Mouse (Mus musculus): Measurements from ENCODE around the gene Hist1h3d. TPM values are rescaled to one million over a fixed set of nuclear protein-coding genes. Genes with fewer than 3 reads are reported as not detected.
"Not testable (repeated sequence)": the region's sequence is repeated elsewhere in the genome, so short reads cannot be mapped to it uniquely, and the experiment has no call there.

The Hist1h3d gene
- polyA plus RNA-seq, 1 experiment = 5.9 TPM

DNA sequence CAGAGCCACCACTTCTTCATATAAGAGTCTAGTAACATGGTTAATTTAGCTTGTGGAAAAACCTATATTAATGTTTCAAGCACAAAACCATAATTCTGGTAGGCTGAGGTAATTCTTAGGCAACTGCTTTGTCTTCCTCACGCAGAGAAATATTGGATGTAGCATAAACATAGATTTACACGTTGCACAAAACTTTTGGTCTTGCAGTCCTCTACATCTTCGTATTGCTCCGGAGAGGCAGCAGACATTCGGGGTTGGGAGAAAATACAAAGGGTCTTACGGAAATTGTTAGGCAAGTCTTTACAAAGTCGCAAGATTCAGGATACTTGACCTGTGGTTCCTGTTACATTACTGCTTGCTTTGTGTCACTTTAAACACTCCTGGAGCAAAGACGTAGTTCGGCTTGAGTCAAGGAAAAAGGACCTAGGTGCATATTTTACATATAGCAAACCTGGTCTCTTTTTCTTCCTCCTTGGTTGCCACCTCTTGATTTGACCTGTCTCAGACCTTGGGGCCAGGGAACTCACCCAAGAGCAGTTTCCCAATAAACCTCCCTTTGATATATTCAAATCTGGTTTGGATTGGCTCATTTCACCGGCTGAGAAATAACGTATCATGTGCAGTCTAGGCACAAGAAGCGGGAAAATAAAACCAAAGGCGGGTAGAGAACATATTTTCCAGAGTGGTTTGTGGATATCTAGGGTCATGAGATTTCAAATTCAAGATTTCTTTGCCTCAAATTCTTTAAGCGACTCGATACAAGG is 41.0 kb upstream of the Hist1h3d start:
- TF ChIP-seq GATA1 (IDR thresholded peaks at IDR 0.05; ENCODE audit: borderline replicate concordance, low read length) = no peak
- no peak for TF ChIP-seq FLI1 (IDR thresholded peaks at IDR 0.05; ENCODE audit: low read length)
- peak overlapping the region; percentile 95 for H3K4me3 ChIP-seq (replicated peaks)
- no peaks in the 10 kb centered on the region for H3K9me3 ChIP-seq
- H3K4me1 ChIP-seq = peaks cover 61% of the 10 kb centered on the region
- no peaks in the 10 kb centered on the region for H3K36me3 ChIP-seq (replicated peaks; ENCODE audit: low read length)
- H3K27me3 ChIP-seq (replicated peaks) = no peaks in the 10 kb centered on the region

DNA sequence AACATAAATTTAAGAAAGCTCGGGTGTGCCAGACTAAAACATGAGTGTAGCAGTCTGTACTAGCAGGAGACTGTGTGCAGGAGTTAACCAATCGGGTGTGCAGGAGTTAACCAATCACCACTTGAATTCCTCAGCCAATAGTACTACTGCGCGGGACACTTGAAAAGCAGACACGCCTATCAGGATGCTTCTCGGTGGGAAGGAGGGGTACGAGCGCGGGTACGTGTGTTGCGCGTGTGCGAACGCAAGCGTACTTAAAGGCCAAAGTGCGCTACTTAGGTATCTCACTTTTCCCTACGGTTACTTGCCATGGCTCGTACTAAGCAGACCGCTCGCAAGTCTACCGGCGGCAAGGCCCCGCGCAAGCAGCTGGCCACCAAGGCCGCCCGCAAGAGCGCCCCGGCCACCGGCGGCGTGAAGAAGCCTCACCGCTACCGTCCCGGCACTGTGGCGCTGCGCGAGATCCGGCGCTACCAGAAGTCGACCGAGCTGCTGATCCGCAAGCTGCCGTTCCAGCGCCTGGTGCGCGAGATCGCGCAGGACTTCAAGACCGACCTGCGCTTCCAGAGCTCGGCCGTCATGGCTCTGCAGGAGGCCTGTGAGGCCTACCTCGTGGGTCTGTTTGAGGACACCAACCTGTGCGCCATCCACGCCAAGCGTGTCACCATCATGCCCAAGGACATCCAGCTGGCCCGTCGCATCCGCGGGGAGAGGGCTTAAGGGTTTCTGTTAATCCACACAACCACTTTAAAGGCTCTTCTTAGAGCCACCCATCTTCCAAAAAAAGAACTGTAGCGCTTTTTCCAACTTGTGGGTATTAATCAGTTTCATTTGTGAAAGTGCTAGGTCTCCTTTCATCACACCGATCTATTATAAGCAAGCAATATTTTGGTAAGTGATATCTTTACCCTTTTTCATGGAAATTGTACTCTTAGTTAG is 40.2 kb upstream of the Hist1h3d start, which contains the start of gene Hist1h3g:
Gene Hist1h3g (plus strand): TSS at position 286 of the 939 bp plus-strand sequence.
- Histone ChIP-seq H3K4me1 (peaks cover 60% of the 10 kb centered on the region), H3K4me3 (replicated peaks) (peak within 1 kb of the TSS; percentile 95)
- H3K27me3 ChIP-seq (replicated peaks); H3K36me3 ChIP-seq (replicated peaks; ENCODE audit: low read length); H3K9me3 ChIP-seq: not testable (repeated sequence)

DNA sequence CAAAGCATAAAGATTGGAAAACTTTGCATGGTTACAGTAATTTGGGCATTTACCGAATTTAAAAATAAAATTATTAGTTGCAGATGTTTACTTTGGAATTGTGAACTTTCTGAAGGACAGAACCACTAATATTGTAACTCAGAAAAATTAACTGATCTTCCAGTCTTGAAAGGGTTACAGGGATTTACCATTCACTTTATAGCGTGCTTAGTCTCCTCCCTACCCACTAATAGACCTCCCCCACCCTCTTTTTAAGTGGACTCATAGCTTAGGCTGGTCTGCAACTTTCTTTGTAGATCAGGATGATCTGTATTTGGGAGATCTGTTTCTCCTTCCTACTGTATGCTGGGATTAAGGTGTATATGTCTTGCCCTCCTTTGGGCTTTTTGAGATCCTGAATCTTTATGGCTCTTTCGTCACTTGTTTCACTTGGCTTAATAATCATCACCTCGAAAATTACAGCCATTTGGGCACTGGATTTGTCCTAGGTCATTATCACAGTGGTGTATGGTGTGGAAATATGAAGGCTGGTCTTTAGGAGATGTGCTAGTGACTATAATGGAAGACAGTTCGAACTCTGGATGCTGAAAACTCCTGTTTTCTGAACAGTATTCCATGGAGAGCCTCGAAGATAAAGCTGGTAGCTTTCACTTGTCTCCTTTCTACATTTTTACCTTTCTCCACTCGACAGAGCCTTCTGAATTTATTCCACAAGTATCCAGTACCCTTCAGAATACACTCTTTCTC is 39.3 kb upstream of the Hist1h3d start:
- Histone ChIP-seq H3K36me3 (replicated peaks; ENCODE audit: low read length) (no peaks in the 10 kb centered on the region), H3K4me3 (replicated peaks) (peak overlapping the region; percentile 87), H3K4me1 (peaks cover 65% of the 10 kb centered on the region), H3K9me3 (no peaks in the 10 kb centered on the region), H3K27me3 (replicated peaks) (no peaks in the 10 kb centered on the region)
- TF ChIP-seq GATA1 (IDR thresholded peaks at IDR 0.05; ENCODE audit: borderline replicate concordance, low read length) (no peak), FLI1 (IDR thresholded peaks at IDR 0.05; ENCODE audit: low read length) (no peak)

- Histone ChIP-seq H3K4me1 (peaks cover 64% of the 10 kb centered on the region), H3K27me3 (replicated peaks) (no peaks in the 10 kb centered on the region), H3K4me3 (replicated peaks) (peak overlapping the region; percentile 18), H3K36me3 (replicated peaks; ENCODE audit: low read length) (no peaks in the 10 kb centered on the region), H3K9me3 (no peaks in the 10 kb centered on the region)
- TF ChIP-seq GATA1 (IDR thresholded peaks at IDR 0.05; ENCODE audit: borderline replicate concordance, low read length) (no peak), FLI1 (IDR thresholded peaks at IDR 0.05; ENCODE audit: low read length) (no peak)
Measured at GRCm38 (mm10) chr13:23537006-23537710, 38.4 kb upstream of the Hist1h3d start.

GRCm38 (mm10) chr13:23538249-23538648 is 37.3 kb upstream of the Hist1h3d start:
- H3K36me3 ChIP-seq (replicated peaks; ENCODE audit: low read length) = no peaks in the 10 kb centered on the region
- H3K27me3 ChIP-seq (replicated peaks) = no peaks in the 10 kb centered on the region
- no peak overlapping the region for H3K4me3 ChIP-seq (replicated peaks)
- no peaks in the 10 kb centered on the region for H3K9me3 ChIP-seq
- peaks cover 53% of the 10 kb centered on the region for H3K4me1 ChIP-seq
- TF ChIP-seq FLI1 (IDR thresholded peaks at IDR 0.05; ENCODE audit: low read length) (no peak), GATA1 (IDR thresholded peaks at IDR 0.05; ENCODE audit: borderline replicate concordance, low read length) (no peak)

DNA sequence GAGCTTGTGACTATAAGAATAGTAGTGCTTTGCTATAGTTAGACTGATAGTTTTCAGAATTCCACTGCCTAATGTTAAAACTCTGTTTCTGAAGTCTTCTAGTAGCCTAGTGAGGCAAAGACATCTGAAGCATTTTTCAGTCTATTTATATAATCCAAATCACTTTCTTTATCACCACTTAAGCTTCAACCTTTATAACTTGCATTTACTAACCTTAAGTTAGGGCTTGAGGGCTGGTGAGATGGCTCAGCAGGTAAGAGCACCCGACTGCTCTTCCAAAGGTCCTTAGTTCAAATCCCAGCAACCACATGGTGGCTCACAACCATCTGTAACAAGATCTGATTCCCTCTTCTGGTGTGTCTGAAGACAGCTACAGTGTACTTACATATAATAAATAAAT is 35.7 kb upstream of the Hist1h3d start:
- H3K4me1 ChIP-seq = peaks cover 44% of the 10 kb centered on the region
- H3K4me3 ChIP-seq (replicated peaks); H3K27me3 ChIP-seq (replicated peaks); H3K36me3 ChIP-seq (replicated peaks; ENCODE audit: low read length); H3K9me3 ChIP-seq: not testable (repeated sequence)

DNA sequence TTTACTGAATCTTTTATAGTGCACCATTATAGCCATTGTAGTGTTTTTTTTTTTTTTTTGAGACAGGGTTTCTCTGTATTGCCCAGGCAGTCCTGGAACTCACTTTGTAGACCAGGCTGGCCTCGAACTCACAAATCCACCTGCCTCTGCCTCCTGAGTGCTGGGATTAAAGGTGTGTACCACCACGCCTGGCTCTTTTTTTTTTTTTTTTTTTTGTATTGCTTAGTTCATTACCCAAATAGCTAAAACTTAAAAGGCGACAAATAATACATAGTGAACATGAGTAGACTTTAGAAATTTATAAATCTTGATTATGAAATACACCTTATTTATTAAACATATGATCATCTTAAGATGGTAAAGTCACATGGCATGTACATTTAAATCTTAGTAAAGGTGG is 34.1 kb upstream of the Hist1h3d start:
- Histone ChIP-seq H3K4me1 (peaks cover 38% of the 10 kb centered on the region), H3K27me3 (replicated peaks) (no peaks in the 10 kb centered on the region), H3K4me3 (replicated peaks) (no peak overlapping the region), H3K9me3 (no peaks in the 10 kb centered on the region), H3K36me3 (replicated peaks; ENCODE audit: low read length) (no peaks in the 10 kb centered on the region)
- TF ChIP-seq FLI1 (IDR thresholded peaks at IDR 0.05; ENCODE audit: low read length) (no peak), GATA1 (IDR thresholded peaks at IDR 0.05; ENCODE audit: borderline replicate concordance, low read length) (no peak)

- H3K4me3 ChIP-seq (replicated peaks) = peak overlapping the region; percentile 89
- H3K9me3 ChIP-seq; H3K36me3 ChIP-seq (replicated peaks; ENCODE audit: low read length); H3K27me3 ChIP-seq (replicated peaks): not testable (repeated sequence)
- peaks cover 33% of the 10 kb centered on the region for H3K4me1 ChIP-seq
Measured at GRCm38 (mm10) chr13:23542225-23542980, 33.2 kb upstream of the Hist1h3d start.

DNA sequence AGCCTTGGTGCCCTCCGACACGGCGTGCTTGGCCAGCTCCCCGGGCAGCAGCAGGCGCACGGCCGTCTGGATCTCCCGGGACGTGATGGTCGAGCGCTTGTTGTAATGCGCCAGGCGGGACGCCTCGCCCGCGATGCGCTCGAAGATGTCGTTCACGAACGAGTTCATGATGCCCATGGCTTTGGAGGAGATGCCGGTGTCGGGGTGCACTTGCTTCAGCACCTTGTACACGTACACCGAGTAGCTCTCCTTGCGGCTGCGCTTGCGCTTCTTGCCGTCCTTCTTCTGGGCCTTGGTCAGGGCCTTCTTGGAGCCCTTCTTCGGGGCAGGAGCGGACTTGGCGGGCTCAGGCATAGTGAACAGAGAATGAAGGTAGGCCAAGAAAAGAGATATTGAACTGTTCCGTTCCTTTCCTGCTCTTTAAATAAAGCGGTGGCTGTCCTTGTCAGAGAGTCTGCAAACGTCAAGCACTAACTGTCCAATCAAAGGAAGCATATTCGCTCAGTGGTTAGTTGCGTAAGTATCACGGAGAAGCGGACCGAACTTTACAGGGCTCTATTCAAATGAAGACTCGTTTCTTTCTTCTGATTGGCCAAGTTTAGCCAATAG is 32.5 kb upstream of the Hist1h3d start, which contains the start of gene Hist1h2bh:
Gene Hist1h2bh (minus strand): TSS at position 394 of the 609 bp plus-strand sequence.
- Histone ChIP-seq H3K4me1 (peaks cover 29% of the 10 kb centered on the region; the same call in 1 of the 2 replicates), H3K4me3 (replicated peaks) (peak within 1 kb of the TSS; percentile 89)
- not testable (repeated sequence) for H3K36me3 ChIP-seq (replicated peaks; ENCODE audit: low read length); H3K9me3 ChIP-seq; H3K27me3 ChIP-seq (replicated peaks)
